Mouse (Mus musculus) CH12.LX (cell line): ENCODE measurements at regions not wholly inside any gene's neighbourhood (a gene's known extent, or its start where the extent isn't known, plus 50 kb on each side); places are given as distances from the start of the nearest gene placed in this dataset.

Experiments
- DNase-seq: peaks from one replicate; pipeline ENCODE4 v3.0.0-alpha.2; 2013; ENCODE audit errors: extremely low read depth
- H3K27ac ChIP-seq: 2 replicates; pipeline ENCODE4 v1.5.1; 2012; ENCODE audit warnings: low read depth, mild to moderate bottlenecking, control low read depth, moderate library complexity; ENCODE audit not compliant: insufficient read depth
- H3K27me3 ChIP-seq: replicated peaks from 2 replicates; pipeline ENCODE3; 2012; ENCODE audit warnings: inconsistent platforms
- H3K36me3 ChIP-seq, 2 experiments: replicated peaks in 1 of 2; 2 replicates each; pipeline versions ENCODE3 to v1.6.1; 2012; ENCODE audit warnings: inconsistent platforms in 1 of 2, low read length in 1 of 2, mild to moderate bottlenecking in 1 of 2, mixed read lengths in 1 of 2, moderate library complexity in 1 of 2; ENCODE audit not compliant: control insufficient read depth in 1 of 2, insufficient read depth in 1 of 2
- H3K4me1 ChIP-seq, 2 experiments: 2 replicates each; pipeline ENCODE4 v1.6.1; 2012; ENCODE audit warnings: inconsistent platforms in 1 of 2, moderate library complexity in 1 of 2; ENCODE audit not compliant: insufficient read depth in 2 of 2, control insufficient read depth in 1 of 2
- H3K4me2 ChIP-seq: 2 replicates; pipeline ENCODE4 v1.6.1; 2012; ENCODE audit warnings: low read depth, mild to moderate bottlenecking, control low read depth; ENCODE audit not compliant: poor library complexity, insufficient read depth, severe bottlenecking
- H3K4me3 ChIP-seq, 3 experiments: fragments of 150-350 bp in 1 of 3; sonication (generic) in 1 of 3; replicated peaks in 1 of 3; 2 replicates each; pipeline versions ENCODE3 to v1.5.1; 2011 to 2012; ENCODE audit warnings: low read depth in 2 of 3, low read length in 2 of 3, mild to moderate bottlenecking in 2 of 3, moderate library complexity in 2 of 3, control low read depth in 1 of 3, improper control_type of control experiment in 1 of 3, inconsistent platforms in 1 of 3, mixed read lengths in 1 of 3; ENCODE audit not compliant: poor library complexity in 1 of 3
- H3K79me2 ChIP-seq: replicated peaks from 2 replicates; pipeline ENCODE4 v1.6.1; 2012; ENCODE audit warnings: mild to moderate bottlenecking, moderate library complexity; ENCODE audit not compliant: control insufficient read depth, poor library complexity, insufficient read depth, severe bottlenecking; ENCODE audit errors: extremely low read depth
- H3K9ac ChIP-seq: 2 replicates; pipeline ENCODE4 v1.6.1; 2012; ENCODE audit warnings: low read depth, mild to moderate bottlenecking, control low read depth, moderate library complexity; ENCODE audit not compliant: insufficient read depth
- H3K9me3 ChIP-seq: replicated peaks from 2 replicates; pipeline ENCODE3; 2012; ENCODE audit warnings: low read length, inconsistent platforms, mixed read lengths
- BHLHE40 ChIP-seq: IDR thresholded peaks from 2 replicates; pipeline ENCODE4 v1.6.1; 2011; ENCODE audit warnings: mild to moderate bottlenecking, low read depth, low read length, improper control_type of control experiment
- CHD2 ChIP-seq: IDR thresholded peaks from 2 replicates; pipeline ENCODE4 v1.6.1; 2011; ENCODE audit warnings: low read length, improper control_type of control experiment
- HCFC1 ChIP-seq: IDR thresholded peaks from 2 replicates; pipeline ENCODE4 v1.6.1; 2012; ENCODE audit warnings: low read depth, mild to moderate bottlenecking, inconsistent platforms, low read length, improper control_type of control experiment
- IRF4 ChIP-seq: IDR thresholded peaks from 2 replicates; pipeline ENCODE4 v1.6.1; 2014; ENCODE audit warnings: low read depth, mild to moderate bottlenecking, inconsistent platforms, low read length, improper control_type of control experiment
- KAT2A ChIP-seq: IDR thresholded peaks from 2 replicates; pipeline ENCODE4 v1.6.1; 2012; ENCODE audit warnings: low read length, improper control_type of control experiment, inconsistent platforms; ENCODE audit not compliant: insufficient replicate concordance
- MAFK ChIP-seq: IDR thresholded peaks from 2 replicates; pipeline ENCODE4 v1.6.1; 2011; ENCODE audit warnings: low read length, improper control_type of control experiment; ENCODE audit not compliant: insufficient replicate concordance
- MAX ChIP-seq: IDR thresholded peaks from 2 replicates; pipeline ENCODE4 v1.6.1; 2011; ENCODE audit warnings: low read length, improper control_type of control experiment
- MAZ ChIP-seq: IDR thresholded peaks from 2 replicates; pipeline ENCODE4 v1.6.1; 2012; ENCODE audit warnings: low read depth, mild to moderate bottlenecking, inconsistent platforms, low read length, improper control_type of control experiment, moderate library complexity
- MEF2A ChIP-seq: IDR thresholded peaks from 2 replicates; pipeline ENCODE4 v1.6.1; 2014; ENCODE audit warnings: low read depth, mild to moderate bottlenecking, inconsistent platforms, low read length, improper control_type of control experiment, borderline replicate concordance
- MYC ChIP-seq: IDR thresholded peaks from 2 replicates; pipeline ENCODE4 v1.6.1; 2011; ENCODE audit warnings: low read depth, mild to moderate bottlenecking, improper control_type of control experiment, low read length
- NRF1 ChIP-seq: IDR thresholded peaks from 2 replicates; pipeline ENCODE4 v1.6.1; 2014; ENCODE audit warnings: low read depth, mild to moderate bottlenecking, inconsistent platforms, low read length, improper control_type of control experiment, moderate library complexity
- POLR2AphosphoS2 ChIP-seq: IDR thresholded peaks from 2 replicates; pipeline ENCODE4 v1.6.1; 2011; ENCODE audit warnings: low read depth, low read length, improper control_type of control experiment
- TBP ChIP-seq: conservative IDR thresholded peaks from 2 replicates; pipeline ENCODE4 v1.6.1; 2011; ENCODE audit warnings: low read depth, low read length, improper control_type of control experiment
- TCF12 ChIP-seq: IDR thresholded peaks from 2 replicates; pipeline ENCODE4 v1.6.1; 2014; ENCODE audit warnings: low read depth, mild to moderate bottlenecking, inconsistent platforms, low read length, improper control_type of control experiment
- USF2 ChIP-seq: conservative IDR thresholded peaks from 2 replicates; pipeline ENCODE4 v1.6.1; 2011; ENCODE audit warnings: low read depth, low read length, improper control_type of control experiment
- ZNF384 ChIP-seq: IDR thresholded peaks from 2 replicates; pipeline ENCODE4 v1.6.1; 2012; ENCODE audit warnings: low read depth, low read length, improper control_type of control experiment, inconsistent platforms
- dilution Hi-C: fragments of 300-500 bp; cut with MboI; formaldehyde crosslinking; loops from 2 replicates; pipeline ENCODE4 v1.14.3; 2020; ENCODE audit warnings: low sequenced_read_pairs; ENCODE audit not compliant: extremely low pct_unique_long_range_greater_than_20kb, extremely low pct_ligation_motif_present
- in situ Hi-C: fragments of 300-500 bp; cut with MboI; formaldehyde crosslinking; loops from 3 replicates; pipeline ENCODE4 v1.14.3; 2019; ENCODE audit warnings: low sequenced_read_pairs, low pct_ligation_motif_present, low pct_unique_long_range_greater_than_20kb, mixed read lengths

DNA sequence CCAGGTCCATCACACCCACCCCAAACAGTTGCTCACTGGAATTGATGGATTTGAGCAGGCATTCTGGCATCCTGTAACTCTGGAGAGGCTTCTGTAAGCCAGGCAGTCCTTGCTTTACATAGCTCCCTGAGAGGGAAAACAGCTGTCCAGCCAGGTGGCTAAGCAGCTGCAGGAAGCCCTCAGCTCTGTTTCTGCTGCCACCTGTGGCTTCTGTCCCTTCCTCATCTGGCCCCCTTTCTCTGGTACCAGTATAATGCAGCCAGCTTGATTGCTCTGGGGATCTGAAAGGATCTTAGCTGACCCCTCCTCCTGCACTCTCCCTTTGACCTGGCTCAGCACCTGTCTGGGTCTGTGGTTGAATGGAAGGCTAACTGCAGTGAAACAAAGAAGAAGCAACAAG is 365.4 kb upstream of the Smim15 start:
- peaks cover 0 to 38% of the 10 kb centered on the region in 2 experiments; a peak in 2 of 4 replicates for H3K4me1 ChIP-seq
- peaks cover 2% of the 10 kb centered on the region for H3K9me3 ChIP-seq
- no peaks in the 10 kb centered on the region for H3K79me2 ChIP-seq
- in situ Hi-C loops: loop anchor here (25.0 kb wide), 1 partner anchor 217 kb away; no protein-coding TSS in a partner anchor
- no peak overlapping the region for H3K4me3 ChIP-seq
- H3K36me3 ChIP-seq: no peaks in the 10 kb centered on the region
- no peak overlapping the region for H3K27ac ChIP-seq
- peak; percentile 42 for DNase-seq
- TF ChIP-seq KAT2A: no peak
- TF ChIP-seq TCF12: peak; percentile 93
- no peak for TF ChIP-seq BHLHE40
- no peak for TF ChIP-seq POLR2AphosphoS2
- TF ChIP-seq ZNF384: no peak
- no peak for TF ChIP-seq CHD2
- no peak for TF ChIP-seq NRF1
- TF ChIP-seq MAFK: no peak
- TF ChIP-seq, all 38 proteins: peak for 1
- Histone ChIP-seq H3K4me2 (no peak overlapping the region), H3K9ac (no peak overlapping the region), H3K27me3 (no peaks in the 10 kb centered on the region)
- dilution Hi-C loops: no loop called here

DNA sequence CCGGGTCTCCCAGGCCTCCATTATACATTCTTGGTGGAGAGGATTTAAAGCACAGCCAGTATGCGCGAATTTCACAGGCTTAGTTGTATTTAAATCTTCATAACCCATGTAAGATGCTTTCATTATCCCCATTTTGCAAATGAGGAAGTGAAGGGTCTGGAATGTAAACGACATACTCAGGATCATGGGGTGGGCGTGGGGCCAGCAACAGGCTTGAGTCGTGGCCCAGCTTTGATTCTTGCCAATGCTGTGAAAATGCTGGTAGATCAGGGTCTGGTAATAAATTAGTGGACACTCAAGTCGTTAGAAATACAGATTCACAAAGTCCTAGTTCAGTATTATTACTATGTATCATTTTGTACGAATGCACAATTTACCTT is 367.2 kb upstream of the Smim15 start:
- Histone ChIP-seq H3K9ac (no peak overlapping the region), H3K27ac (no peak overlapping the region)
- in situ Hi-C loops: loop anchor here (25.0 kb wide), 1 partner anchor 215 kb away; no protein-coding TSS in a partner anchor

DNA sequence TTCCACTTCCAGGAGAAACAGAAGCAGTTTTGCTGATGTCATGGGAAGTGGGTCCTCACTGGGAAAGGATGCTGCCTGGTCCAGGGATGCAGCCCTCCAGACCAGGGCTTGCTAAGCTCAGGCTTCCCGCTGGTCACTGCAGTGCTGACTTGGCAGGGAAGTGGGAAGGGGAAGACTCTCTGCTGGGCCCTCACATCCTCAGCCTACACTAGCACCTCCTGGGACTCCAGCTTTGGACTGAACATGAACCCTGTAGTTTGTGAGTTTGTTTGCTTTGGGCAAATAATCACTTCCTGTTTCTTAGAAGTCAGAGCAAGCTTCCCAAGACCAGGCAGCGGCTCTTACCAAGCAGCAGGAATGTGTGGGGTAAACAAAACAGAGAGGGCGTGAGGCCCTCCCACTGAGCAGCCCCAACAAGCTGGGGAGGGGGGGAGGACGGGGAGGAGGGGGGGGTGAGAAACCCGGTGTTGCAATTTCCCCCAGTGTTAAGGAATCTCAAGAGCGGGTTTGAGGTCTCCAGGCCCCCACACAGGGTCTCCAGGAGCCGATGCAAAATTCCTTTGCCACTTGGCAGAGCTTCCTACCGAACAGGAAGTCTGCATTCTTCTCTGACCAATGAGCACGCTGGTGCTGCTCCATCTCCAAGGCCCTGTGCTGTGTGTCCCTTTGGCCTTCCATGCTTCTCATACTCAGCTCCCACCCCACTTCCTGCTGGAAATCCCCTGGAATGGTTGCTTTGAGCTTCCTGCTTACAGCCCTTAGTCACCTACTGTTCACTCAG is 367.7 kb upstream of the Smim15 start:
- Histone ChIP-seq H3K9ac (no peak overlapping the region), H3K4me1 (peaks cover 0 to 22% of the 10 kb centered on the region in 2 experiments; a peak in 2 of 4 replicates), H3K9me3 (peaks cover 2% of the 10 kb centered on the region), H3K36me3 (no peaks in the 10 kb centered on the region), H3K4me3 (no peak overlapping the region), H3K27me3 (peaks cover 4% of the 10 kb centered on the region), H3K27ac (no peak overlapping the region), H3K4me2 (no peak overlapping the region), H3K79me2 (no peaks in the 10 kb centered on the region)
- dilution Hi-C loops (no loop called here), in situ Hi-C loops (loop anchor here (25.0 kb wide), 1 partner anchor 214 kb away; no protein-coding TSS in a partner anchor)
- TF ChIP-seq KAT2A (no peak), MEF2A (no peak), IRF4 (no peak), POLR2AphosphoS2 (no peak), HCFC1 (no peak), MAX (no peak), TBP (no peak), NRF1 (no peak), MYC (no peak), USF2 (no peak)
- no peak for DNase-seq

More for the DNA sequence above, 367.2 kb upstream of the Smim15 start:
- peaks cover 4% of the 10 kb centered on the region for H3K27me3 ChIP-seq
- TF ChIP-seq MAZ: no peak
- peaks cover 2% of the 10 kb centered on the region for H3K9me3 ChIP-seq
- H3K4me3 ChIP-seq: no peak overlapping the region
- peaks cover 0 to 27% of the 10 kb centered on the region in 2 experiments; a peak in 2 of 4 replicates for H3K4me1 ChIP-seq
- dilution Hi-C loops: no loop called here
- no peaks in the 10 kb centered on the region for H3K36me3 ChIP-seq
- no peak for DNase-seq
- H3K4me2 ChIP-seq: no peak overlapping the region
- no peaks in the 10 kb centered on the region for H3K79me2 ChIP-seq
